Mouse (Mus musculus): ENCODE measurements around the gene 2810408A11Rik. TPM values are rescaled to one million over a fixed set of nuclear protein-coding genes. Genes with fewer than 3 reads are reported as not detected.

The 2810408A11Rik gene
- polyA plus RNA-seq, 1 experiment from 2014 or later: 14.1 TPM

DNA sequence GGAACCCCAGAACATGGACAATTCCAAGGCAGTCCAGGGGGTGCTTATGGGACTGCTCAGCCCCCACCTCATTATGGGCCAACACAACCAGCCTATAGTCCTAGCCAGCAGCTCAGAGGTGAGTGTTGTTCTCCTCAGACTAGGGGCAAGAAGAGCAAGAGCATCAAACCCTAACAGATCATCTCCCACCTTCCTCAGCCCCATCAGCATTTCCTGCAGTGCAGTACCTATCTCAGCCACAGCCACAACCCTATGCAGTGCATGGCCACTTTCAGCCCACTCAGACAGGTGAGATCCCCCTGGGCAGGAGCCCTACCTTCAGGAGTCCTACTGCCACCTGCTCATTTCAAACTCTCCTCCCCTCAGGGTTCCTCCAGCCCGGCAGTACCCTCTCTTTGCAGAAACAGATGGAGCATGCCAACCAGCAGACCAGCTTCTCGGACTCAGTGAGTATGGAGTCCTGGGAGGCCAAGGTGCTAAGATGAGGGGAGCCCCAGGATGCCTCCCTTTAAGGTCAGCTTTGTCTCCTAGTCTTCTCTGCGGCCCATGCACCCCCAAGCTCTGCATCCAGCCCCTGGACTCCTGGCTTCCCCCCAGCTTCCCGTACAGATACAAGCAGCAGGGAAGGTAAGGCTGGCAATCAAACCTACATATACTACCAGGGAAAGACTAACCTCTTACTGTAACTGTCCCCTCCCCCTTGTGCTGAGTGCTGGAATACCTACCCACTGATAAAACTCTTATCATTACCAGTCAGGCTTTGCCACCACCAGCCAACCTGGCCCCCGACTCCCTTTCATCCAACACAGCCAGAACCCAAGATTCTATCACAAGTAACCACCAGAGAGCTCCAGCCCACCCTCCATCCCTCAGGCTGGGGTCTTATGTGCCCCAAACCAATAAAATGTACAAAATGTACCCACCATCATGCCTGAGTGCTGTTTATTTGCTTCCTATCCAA, 15.2 kb upstream of the 2810408A11Rik start:
- Histone ChIP-seq H3K27me3 (ENCODE audit: insufficient read depth, low read length) (no peaks in the 10 kb centered on the region), H3K4me3 (ENCODE audit: low read depth, low read length) (peak overlapping the region; percentile 91), H3K9me3 (ENCODE audit: low read depth, low read length) (no peaks in the 10 kb centered on the region), H3K4me1 (ENCODE audit: insufficient read depth) (peaks cover 7% of the 10 kb centered on the region; the same call in 1 of the 2 replicates), H3K9ac (no peak overlapping the region), H3K4me2 (peak overlapping the region; percentile 97), H3K27ac (ENCODE audit: low read depth) (no peak overlapping the region; the same call in 1 of the 2 replicates), H3K36me3 (ENCODE audit: insufficient read depth) (peaks cover 74% of the 10 kb centered on the region)
- WGBS: 52% methylated on average over 5 of the region's 5 CpGs
- no peak for ATAC-seq (ENCODE audit: insufficient read depth)
- DNase-seq: no peak
- peak; percentile 31; the same call in 1 of the 2 replicates for TF ChIP-seq CTCF (IDR thresholded peaks at IDR 0.05; ENCODE audit: low read depth)

- H3K27ac ChIP-seq (ENCODE audit: low read depth): no peak overlapping the region; the same call in 1 of the 2 replicates
- H3K4me1 ChIP-seq (ENCODE audit: insufficient read depth): peaks cover 7% of the 10 kb centered on the region; the same call in 1 of the 2 replicates
- H3K36me3 ChIP-seq (ENCODE audit: insufficient read depth): peaks cover 84% of the 10 kb centered on the region
- no peak for ATAC-seq (ENCODE audit: insufficient read depth)
- no peak for TF ChIP-seq CTCF (IDR thresholded peaks at IDR 0.05; ENCODE audit: low read depth)
- peak overlapping the region; percentile 97 for H3K4me2 ChIP-seq
- 26% methylated on average over 9 of the region's 9 CpGs for WGBS
- no peaks in the 10 kb centered on the region for H3K27me3 ChIP-seq (ENCODE audit: insufficient read depth, low read length)
- H3K9ac ChIP-seq: peak overlapping the region; percentile 83
- peak overlapping the region; percentile 91 for H3K4me3 ChIP-seq (ENCODE audit: low read depth, low read length)
- H3K9me3 ChIP-seq (ENCODE audit: low read depth, low read length): no peaks in the 10 kb centered on the region
- DNase-seq: no peak
These were observed 14.2 kb upstream of the 2810408A11Rik start for GRCm38 (mm10) chr11:69914917-69915430.

DNA sequence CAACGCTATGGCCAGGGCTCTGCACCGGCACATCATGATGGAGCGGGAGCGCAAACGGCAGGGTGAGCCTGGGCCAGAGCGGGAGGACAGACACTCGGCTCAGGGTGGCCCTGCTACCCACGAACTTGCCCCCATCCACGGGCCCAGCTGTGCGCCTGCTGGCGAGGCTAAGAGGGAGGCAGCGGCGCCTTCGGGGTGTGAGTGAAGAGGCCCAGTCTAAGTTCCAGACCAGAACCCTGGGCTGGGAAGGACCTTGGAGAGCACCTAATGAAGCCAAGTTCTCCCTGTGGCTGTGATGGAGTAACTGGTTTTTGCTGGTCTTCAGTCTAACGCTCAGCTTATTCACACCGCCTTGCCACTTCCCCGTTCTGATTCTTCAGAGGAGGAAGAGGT, 13.6 kb upstream of the 2810408A11Rik start:
- 1% methylated on average over 17 of the region's 17 CpGs for WGBS
- Histone ChIP-seq H3K36me3 (ENCODE audit: insufficient read depth) (peaks cover 88% of the 10 kb centered on the region), H3K27me3 (ENCODE audit: insufficient read depth, low read length) (no peaks in the 10 kb centered on the region), H3K27ac (ENCODE audit: low read depth) (peak overlapping the region; percentile 90), H3K9ac (peak overlapping the region; percentile 83), H3K4me2 (peak overlapping the region; percentile 97), H3K4me3 (ENCODE audit: low read depth, low read length) (peak overlapping the region; percentile 91), H3K9me3 (ENCODE audit: low read depth, low read length) (no peaks in the 10 kb centered on the region), H3K4me1 (ENCODE audit: insufficient read depth) (peaks cover 5% of the 10 kb centered on the region; the same call in 1 of the 2 replicates)
- peak; percentile 55 for DNase-seq
- 0 out of 2 replicates have a peak, but pooled peaks have one; percentile 2 for ATAC-seq (ENCODE audit: insufficient read depth)
- TF ChIP-seq CTCF (IDR thresholded peaks at IDR 0.05; ENCODE audit: low read depth): no peak

DNA sequence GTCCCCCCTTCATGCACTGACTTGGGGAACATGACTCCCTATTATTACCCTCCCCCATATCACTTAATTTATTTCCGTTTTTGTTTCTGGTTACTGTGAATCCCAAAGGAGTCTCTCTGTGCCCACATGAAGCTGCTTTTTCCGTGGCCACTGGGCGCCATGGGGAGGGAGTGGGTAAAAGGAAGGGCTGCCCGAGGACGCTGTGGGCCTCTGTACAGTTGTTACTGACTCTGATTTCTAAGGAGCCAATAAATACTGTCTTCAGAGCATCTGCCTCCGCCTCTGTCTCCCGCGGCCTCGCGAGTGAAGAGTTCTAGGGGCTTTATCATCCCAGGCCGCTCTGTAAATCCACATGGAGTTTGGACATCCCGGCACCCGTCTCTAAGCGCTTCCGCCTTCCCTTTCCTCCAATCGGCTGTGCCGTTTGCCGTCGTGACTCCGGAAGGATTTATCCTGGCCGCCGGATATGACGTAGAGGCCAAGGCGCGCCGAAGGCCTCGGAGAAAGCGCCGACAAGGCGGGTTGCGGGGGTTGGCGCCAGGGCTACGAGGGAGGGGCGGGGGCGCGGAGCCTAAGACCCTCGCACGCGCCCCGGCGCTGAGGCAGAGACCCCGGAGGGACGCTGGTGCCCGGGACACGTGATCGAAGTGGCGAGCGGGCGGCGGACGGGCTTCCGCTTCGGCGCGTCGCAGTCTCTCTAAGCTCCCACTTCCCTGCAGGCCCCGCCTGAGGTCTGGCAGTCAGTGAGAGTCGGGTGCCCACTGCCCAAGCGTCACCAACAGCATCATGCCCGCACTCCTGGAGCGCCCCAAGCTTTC, 13.0 kb upstream of the 2810408A11Rik start, which contains the start of gene Gps2:
Gene Gps2, plus strand, starts transcription at position 335 of the 818 bp plus-strand sequence.
- Histone ChIP-seq H3K27me3 (ENCODE audit: insufficient read depth, low read length) (no peaks in the 10 kb centered on the region), H3K27ac (ENCODE audit: low read depth) (peak within 1 kb of the TSS; percentile 90), H3K4me2 (peak within 1 kb of the TSS; percentile 97), H3K4me3 (ENCODE audit: low read depth, low read length) (peak within 1 kb of the TSS; percentile 91), H3K36me3 (ENCODE audit: insufficient read depth) (peaks cover 88% of the 10 kb centered on the region), H3K4me1 (ENCODE audit: insufficient read depth) (0 out of 2 replicates have a peak, but pooled peaks cover 2% of the 10 kb centered on the region), H3K9ac (peak within 1 kb of the TSS; percentile 83), H3K9me3 (ENCODE audit: low read depth, low read length) (no peaks in the 10 kb centered on the region)
- peak; percentile 93 for ATAC-seq (ENCODE audit: insufficient read depth)
- peak; percentile 98 for DNase-seq
- 2% methylated on average over 61 of the region's 61 CpGs for WGBS
- no peak for TF ChIP-seq CTCF (IDR thresholded peaks at IDR 0.05; ENCODE audit: low read depth)

GRCm38 (mm10) chr11:69912716-69913530, 12.1 kb upstream of the 2810408A11Rik start:
- H3K9me3 ChIP-seq (ENCODE audit: low read depth, low read length): no peaks in the 10 kb centered on the region
- 65% methylated on average over 15 of the region's 15 CpGs for WGBS
- H3K4me1 ChIP-seq (ENCODE audit: insufficient read depth): 0 out of 2 replicates have a peak, but pooled peaks cover 2% of the 10 kb centered on the region
- peak overlapping the region; percentile 91 for H3K4me3 ChIP-seq (ENCODE audit: low read depth, low read length)
- ATAC-seq (ENCODE audit: insufficient read depth) (peak; percentile 8; the same call in 1 of the 2 replicates), DNase-seq (no peak)
- H3K36me3 ChIP-seq (ENCODE audit: insufficient read depth): peaks cover 88% of the 10 kb centered on the region
- H3K27ac ChIP-seq (ENCODE audit: low read depth): 0 out of 2 replicates have a peak overlapping the region, but pooled peaks have one; percentile 90
- H3K27me3 ChIP-seq (ENCODE audit: insufficient read depth, low read length): no peaks in the 10 kb centered on the region
- TF ChIP-seq CTCF (IDR thresholded peaks at IDR 0.05; ENCODE audit: low read depth): no peak
- H3K4me2 ChIP-seq: peak overlapping the region; percentile 97
- H3K9ac ChIP-seq: peak overlapping the region; percentile 83

GRCm38 (mm10) chr11:69911701-69912100, 10.9 kb upstream of the 2810408A11Rik start:
- 85% methylated on average over 6 of the region's 6 CpGs for WGBS
- H3K4me3 ChIP-seq (ENCODE audit: low read depth, low read length): no peak overlapping the region
- H3K9ac ChIP-seq: no peak overlapping the region
- 0 out of 2 replicates have a peak, but pooled peaks cover 2% of the 10 kb centered on the region for H3K4me1 ChIP-seq (ENCODE audit: insufficient read depth)
- H3K27ac ChIP-seq (ENCODE audit: low read depth): no peak overlapping the region
- no peak for DNase-seq
- H3K36me3 ChIP-seq (ENCODE audit: insufficient read depth): peaks cover 88% of the 10 kb centered on the region
- ATAC-seq (ENCODE audit: insufficient read depth): no peak
- H3K4me2 ChIP-seq: no peak overlapping the region
- no peak for TF ChIP-seq CTCF (IDR thresholded peaks at IDR 0.05; ENCODE audit: low read depth)
- no peaks in the 10 kb centered on the region for H3K27me3 ChIP-seq (ENCODE audit: insufficient read depth, low read length)
- H3K9me3 ChIP-seq (ENCODE audit: low read depth, low read length): no peaks in the 10 kb centered on the region

Data from lung, embryonic 14.5 days (tissue).